In genomic region chr6:89399564-89399963, GRCm38 (mm10) we compare ENCODE assay signal across 19 mouse cellular contexts. TPM values are rescaled to one million over a fixed set of nuclear protein-coding genes. Genes with fewer than 3 reads are reported as not detected.
DNase-seq lines count a peak whose midpoint lies in the region; ATAC-seq and TF ChIP-seq lines count a peak whose summit lies in the region.
"Had no signal": no experiment of that assay in that cellular context is flagged by ENCODE, and none has a peak within 500 bp of the region (broad histone marks: within the 10 kb centered on the region; RNA-seq: fewer than 3 reads in every experiment).

No protein-coding gene starts in this region.

- TF ChIP-seq POLR2A in myocyte (IDR thresholded peaks at IDR 0.05; ENCODE audit: insufficient read length, low read depth): no peak

- H3K27me3 ChIP-seq in midbrain, embryonic 11.5 days (ENCODE audit: control insufficient read depth, insufficient read depth, low read length): no peaks in the 10 kb centered on the region
- H3K27me3 ChIP-seq in midbrain, embryonic 10.5 days (ENCODE audit: low read depth, poor library complexity, severe bottlenecking): no peaks in the 10 kb centered on the region
- no peaks in the 10 kb centered on the region for H3K27me3 ChIP-seq in myocyte (ENCODE audit: control insufficient read depth, insufficient read depth, insufficient read length)
- H3K27me3 ChIP-seq in hindbrain, embryonic 10.5 days (ENCODE audit: insufficient read depth, poor library complexity, severe bottlenecking): no peaks in the 10 kb centered on the region
- H3K27me3 ChIP-seq: CH12.LX, Patski had no signal

- no peak overlapping the region for H3ac ChIP-seq in myocyte (ENCODE audit: control insufficient read depth, insufficient read length)

- no peak overlapping the region for H3K4me3 ChIP-seq in midbrain, embryonic 11.5 days (ENCODE audit: low read depth, low read length)
- H3K4me3 ChIP-seq in midbrain, embryonic 10.5 days: no peak overlapping the region
- H3K4me3 ChIP-seq in myocyte: no peak overlapping the region
- H3K4me3 ChIP-seq in hindbrain, embryonic 10.5 days: no peak overlapping the region

- WGBS in midbrain, embryonic 11.5 days: 93% methylated on average over 1 of the region's 1 CpGs
- WGBS in midbrain, embryonic 10.5 days: 100% methylated on average over 1 of the region's 1 CpGs
- 94% methylated on average over 1 of the region's 1 CpGs for WGBS in hindbrain, embryonic 10.5 days

- no peak overlapping the region for H3K4me2 ChIP-seq in midbrain, embryonic 11.5 days
- no peak overlapping the region for H3K4me2 ChIP-seq in myocyte (ENCODE audit: low read depth)

- H3K79me2 ChIP-seq in myocyte (ENCODE audit: control insufficient read depth, insufficient read depth): no peaks in the 10 kb centered on the region

- no peak overlapping the region for H3K27ac ChIP-seq in midbrain, embryonic 11.5 days (ENCODE audit: low read depth, low read length)
- no peak overlapping the region for H3K27ac ChIP-seq in midbrain, embryonic 10.5 days (replicated peaks)
- no peak overlapping the region for H3K27ac ChIP-seq in hindbrain, embryonic 10.5 days

- peak; percentile 54 for DNase-seq in midbrain, embryonic 11.5 days (ENCODE audit: low spot score, missing footprints)
- no peak for DNase-seq in midbrain, embryonic 10.5 days (ENCODE audit: low spot score)
- DNase-seq in hindbrain, embryonic 10.5 days (ENCODE audit: low spot score): no peak
- DNase-seq: adrenal gland, adult 2 months; adrenal gland, adult 8-10 months; adrenal gland, postnatal 10 days; adrenal gland, postnatal 14 days; adrenal gland, postnatal 25 days; adrenal gland, postnatal 36 days; B cell, adult 2 months; cerebellum, adult 11 months; cerebellum, adult 11-12 months; cerebellum, adult 18-20 months had no signal

- H3K36me3 ChIP-seq in midbrain, embryonic 11.5 days (ENCODE audit: control insufficient read depth, insufficient read depth, low read length): no peaks in the 10 kb centered on the region
- no peaks in the 10 kb centered on the region for H3K36me3 ChIP-seq in midbrain, embryonic 10.5 days
- H3K36me3 ChIP-seq in myocyte (ENCODE audit: control insufficient read depth, insufficient read depth): no peaks in the 10 kb centered on the region
- no peaks in the 10 kb centered on the region for H3K36me3 ChIP-seq in hindbrain, embryonic 10.5 days
- H3K36me3 ChIP-seq: G1E had no signal

- H3K4me1 ChIP-seq in midbrain, embryonic 11.5 days (ENCODE audit: control insufficient read depth, insufficient read depth, low read length): no peaks in the 10 kb centered on the region
- H3K4me1 ChIP-seq in midbrain, embryonic 10.5 days: no peaks in the 10 kb centered on the region
- no peaks in the 10 kb centered on the region for H3K4me1 ChIP-seq in hindbrain, embryonic 10.5 days (replicated peaks)

- H3K9me3 ChIP-seq in midbrain, embryonic 11.5 days (ENCODE audit: control insufficient read depth, low read length): no peaks in the 10 kb centered on the region
- H3K9me3 ChIP-seq in midbrain, embryonic 10.5 days (replicated peaks): no peaks in the 10 kb centered on the region
- no peaks in the 10 kb centered on the region for H3K9me3 ChIP-seq in hindbrain, embryonic 10.5 days
- H3K9me3 ChIP-seq: G1E had no signal

- no peak for ATAC-seq in midbrain, embryonic 11.5 days (ENCODE audit: low FRiP score)
- ATAC-seq: activated CD4-positive, CD25-positive, alpha-beta regulatory T cell, adult 4 months; CD4-positive, CD25-positive, alpha-beta regulatory T cell, adult 4 months; Patski had no signal

- no peak overlapping the region for H3K9ac ChIP-seq in midbrain, embryonic 11.5 days (ENCODE audit: low read length)

TF ChIP-seq in myocyte, 11 proteins besides CTCF, POLR2A, EP300 and RAD21:
- TF ChIP-seq MYOG (IDR thresholded peaks at IDR 0.05; ENCODE audit: control insufficient read depth in 1 of 3, insufficient read depth in 1 of 3, insufficient read length in 2 of 3, low read depth in 2 of 3) (peak in 1 of 3 experiments; percentile 74), MYOD1 (IDR thresholded peaks at IDR 0.05; ENCODE audit: control insufficient read depth in 1 of 3, insufficient read length in 2 of 3, low read depth in 2 of 3) (peak in 2 of 3 experiments; percentile 23 to 52), REST (IDR thresholded peaks at IDR 0.05; ENCODE audit: insufficient read depth, insufficient read length) (no peak)
TF ChIP-seq in myocyte: peak in this region for 2.

RNA-seq across cellular contexts. Expression of gene Plxna1, which starts 37.1 kb away (rescaled TPM):
- polyA plus RNA-seq in midbrain, embryonic 11.5 days (2014; fragmentation: Nextera tagmentation; extraction: Ambion mirVana): 24.5 and 29.1 TPM in 2 replicates
- 24.3 and 30.4 TPM in 2 replicates for polyA plus RNA-seq in midbrain, embryonic 10.5 days (2016; fragmentation: Nextera tagmentation; extraction: Ambion mirVana)
- 64.4 TPM for polyA plus RNA-seq in myocyte (2012; fragmentation: generic; extraction: Trizol)
- 29.1 and 35.5 TPM in 2 replicates for polyA plus RNA-seq in hindbrain, embryonic 10.5 days (2016; fragmentation: Nextera tagmentation; extraction: Ambion mirVana)
